Mouse (Mus musculus) mouse trophoblast stem cell (cell line): ENCODE measurements at regions not wholly inside any gene's neighbourhood (a gene's known extent, or its start where the extent isn't known, plus 50 kb on each side); places are given as distances from the start of the nearest gene placed in this dataset.
"Not testable (repeated sequence)": the region's sequence is repeated elsewhere in the genome, so short reads cannot be mapped to it uniquely, and the experiment has no call there.

Source experiments
- in situ Hi-C, 2 experiments: fragments of 300-500 bp; cut with MseI, MboI; formaldehyde crosslinking; loops; 2 replicates in 1 of 2; 3 replicates in 1 of 2; pipeline ENCODE4 v1.15.1; 2025

GRCm38 (mm10) chrX:114802061-114802460 is 102.8 kb upstream of the Ube2dnl1 start:
- in situ Hi-C loops, result not testable (repeated sequence)

- in situ Hi-C loops, result no loop called here
Observed at GRCm38 (mm10) chrX:114816267-114816666, 88.5 kb upstream of the Ube2dnl1 start.

- in situ Hi-C loops, result loop anchor here in 1 of 2 experiments (25.0 kb wide), 1 partner anchor 225 kb away; no protein-coding TSS in a partner anchor
Observed at GRCm38 (mm10) chrX:114836906-114837305, 67.9 kb upstream of the Ube2dnl1 start.

- in situ Hi-C loops, result loop anchor here in 1 of 2 experiments (25.0 kb wide), 1 partner anchor 219 kb away; no protein-coding TSS in a partner anchor
Observed at GRCm38 (mm10) chrX:114843510-114843909, 61.3 kb upstream of the Ube2dnl1 start.
